Mouse (Mus musculus) duodenum, adult 2 months (tissue): ENCODE measurements around the gene Rnf126. TPM values are rescaled to one million over a fixed set of nuclear protein-coding genes. Genes with fewer than 3 reads are reported as not detected.

Experiments used
- polyA plus RNA-seq: library from polyadenylated mRNA; depleted of rRNA; stranded (reverse); fragments of >200 nt; gene quantifications from 2 replicates; pipeline ENCODE4 v1.2.3, GENCODE M21; 2012; ENCODE audit warnings: low replicate concordance; rRNA removed

Rnf126 gene
- polyA plus RNA-seq, result 161 and 229 TPM in 2 replicates

GRCm38 (mm10) chr10:79766508-79767325 lies at the start of gene Rnf126:
Gene Rnf126, minus strand, starts transcription at chr10:79766952.

DNA sequence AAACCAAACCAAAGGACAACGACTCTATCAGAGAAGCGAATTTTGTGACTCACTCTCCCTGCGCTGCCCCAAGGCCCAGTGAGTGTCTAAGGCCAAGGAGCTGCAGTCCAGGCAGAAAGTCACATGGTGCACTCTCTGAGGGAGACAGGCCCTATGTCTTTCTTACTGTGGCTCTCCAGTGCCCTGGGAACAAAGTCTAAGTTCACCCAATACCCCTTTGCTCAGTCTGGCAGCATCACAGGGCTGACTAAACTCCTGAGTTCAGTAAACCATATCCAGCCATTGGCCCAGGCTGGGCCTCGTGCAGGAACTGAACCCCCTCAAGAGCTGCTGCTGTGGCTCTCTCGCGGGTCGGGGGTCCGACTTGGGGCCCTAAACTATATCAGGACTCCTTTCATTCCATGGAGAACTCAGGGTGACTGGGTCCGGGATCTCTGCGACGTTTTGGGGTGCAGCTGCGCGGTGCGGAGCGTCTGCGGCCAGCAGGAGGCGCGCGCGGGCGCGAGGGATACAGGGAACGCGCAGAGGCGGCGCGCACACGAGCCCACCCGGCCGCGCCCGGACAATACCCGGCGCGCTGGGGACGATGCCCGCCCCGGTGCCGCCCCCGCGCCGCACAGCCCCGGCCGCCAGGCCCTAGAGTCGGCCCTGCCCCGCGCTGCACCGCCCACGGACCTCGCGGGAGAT lies 26.4 kb upstream of the Rnf126 start, which contains the start of gene Palm:
Gene Palm (plus strand): TSS at position 522 of the 687 bp plus-strand sequence.

GRCm38 (mm10) chr10:79790861-79791260 lies 24.1 kb upstream of the Rnf126 start, which contains the start of gene Prss57:
Gene Prss57, minus strand, starts transcription at chr10:79790961.

DNA sequence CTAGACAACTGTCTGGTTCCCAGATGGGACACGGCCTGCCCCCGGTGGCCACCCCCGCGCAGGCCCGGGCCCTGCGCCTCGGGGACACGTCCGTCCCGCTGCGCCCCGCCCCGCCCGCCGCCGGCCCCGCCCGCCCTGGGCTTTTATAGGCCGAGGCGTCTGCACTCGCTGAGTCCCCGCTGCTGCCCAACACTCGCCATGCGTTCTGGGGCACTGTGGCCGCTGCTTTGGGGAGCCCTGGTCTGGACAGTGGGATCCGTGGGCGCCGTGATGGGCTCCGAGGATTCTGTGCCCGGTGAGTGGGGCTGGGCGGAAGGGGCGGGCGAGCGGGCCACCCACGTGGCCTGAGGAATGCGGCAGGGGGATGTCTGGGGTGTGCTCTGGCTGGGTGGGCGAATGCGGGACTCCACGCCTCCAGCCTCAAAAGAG lies 10.4 kb upstream of the Rnf126 start, which contains the start of gene Fstl3:
Gene Fstl3 (plus strand): TSS at position 170 of the 429 bp plus-strand sequence.

GRCm38 (mm10) chr10:79754856-79755516 lies 11.8 kb downstream of the Rnf126 start, which contains the start of gene Fgf22:
Gene Fgf22, plus strand, starts transcription at chr10:79755076.

DNA sequence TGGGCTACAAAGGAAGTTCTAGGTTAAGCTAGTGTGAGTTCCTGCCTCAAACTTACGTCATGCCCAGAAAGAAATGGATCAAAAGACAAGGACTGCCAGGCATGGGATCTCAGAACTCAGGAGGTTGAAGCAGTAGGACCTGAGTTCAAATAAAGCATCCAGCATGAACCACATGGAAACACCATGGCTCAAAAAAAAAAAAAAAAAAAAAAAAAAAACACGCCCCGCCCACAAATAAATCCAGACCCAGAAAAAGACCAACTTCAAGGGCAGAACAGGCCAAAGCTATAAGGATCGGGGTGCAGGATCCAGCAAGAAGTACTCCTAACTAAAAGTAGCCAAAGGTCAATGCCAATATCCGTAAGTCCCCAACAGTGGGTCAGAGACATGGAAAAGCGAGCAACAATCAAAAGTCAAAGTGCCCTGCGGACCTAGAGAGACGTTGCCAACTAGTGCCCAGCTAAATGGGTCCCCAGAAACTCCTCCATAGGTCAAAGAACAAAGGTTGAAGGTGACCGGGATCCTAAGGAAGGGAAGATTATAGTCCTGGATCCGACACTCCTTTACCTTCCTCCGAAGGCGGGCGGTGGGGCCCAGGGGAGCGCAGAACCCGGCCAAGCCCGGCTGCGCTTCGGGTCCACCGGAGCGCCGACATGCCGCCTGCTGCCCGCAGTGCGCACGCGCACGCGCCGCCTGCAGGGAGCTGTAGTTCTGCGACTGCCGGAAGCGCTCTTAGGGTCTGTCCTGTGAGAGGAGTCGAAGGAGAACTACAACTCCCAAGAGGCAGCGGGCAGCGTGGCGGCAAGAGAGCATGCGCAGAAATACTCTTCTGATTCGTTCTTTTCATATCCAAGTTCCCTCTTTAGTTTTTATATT lies 20.6 kb downstream of the Rnf126 start, which contains the start of gene Polrmt:
Gene Polrmt (minus strand): TSS at position 684 of the 876 bp plus-strand sequence.

DNA sequence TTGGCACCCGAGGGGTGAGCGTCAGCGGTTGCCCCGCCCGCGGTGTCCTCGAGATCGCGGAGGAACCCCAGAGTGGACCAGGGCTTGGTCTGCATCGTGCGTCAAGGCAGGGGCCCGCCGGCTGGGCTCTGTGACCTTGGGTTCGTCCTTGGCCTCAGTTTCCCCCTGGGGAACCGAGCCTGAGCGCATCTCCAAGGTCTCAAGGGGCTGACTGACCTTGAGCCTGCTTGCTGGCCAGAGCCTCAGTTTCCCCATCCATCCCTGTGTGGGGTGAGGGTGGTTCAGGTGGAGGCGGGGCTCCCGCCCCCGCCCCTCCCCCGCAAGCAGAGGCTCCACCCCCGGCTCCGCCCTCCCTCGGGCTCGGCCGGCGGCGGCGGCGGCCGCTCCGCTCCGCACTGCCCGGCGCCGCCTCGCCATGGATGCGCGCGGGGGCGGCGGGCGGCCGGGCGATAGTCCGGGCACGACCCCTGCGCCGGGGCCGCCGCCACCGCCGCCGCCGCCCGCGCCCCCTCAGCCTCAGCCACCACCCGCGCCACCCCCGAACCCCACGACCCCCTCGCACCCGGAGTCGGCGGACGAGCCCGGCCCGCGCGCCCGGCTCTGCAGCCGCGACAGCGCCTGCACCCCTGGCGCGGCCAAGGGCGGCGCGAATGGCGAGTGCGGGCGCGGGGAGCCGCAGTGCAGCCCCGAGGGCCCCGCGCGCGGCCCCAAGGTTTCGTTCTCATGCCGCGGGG lies 50.3 kb downstream of the Rnf126 start, which contains the start of gene Hcn2:
Gene Hcn2 (plus strand): TSS at position 381 of the 734 bp plus-strand sequence.

Other genes with a start within 250 kb of the Rnf126 start
- 227 and 464 TPM in 2 replicates for gene Plpp2, start 233.2 kb downstream of the Rnf126 start, polyA plus RNA-seq
- gene Mier2, start 211.8 kb downstream of the Rnf126 start, polyA plus RNA-seq, result 87.0 and 107 TPM in 2 replicates
- gene Theg, start 179.6 kb downstream of the Rnf126 start, polyA plus RNA-seq, result not detected in 2 replicates
- gene C2cd4c, start 152.9 kb downstream of the Rnf126 start, polyA plus RNA-seq, result 0.84 and 1.1 TPM in 2 replicates
- 1.3 and 2.5 TPM in 2 replicates for gene Shc2, start 129.0 kb downstream of the Rnf126 start, polyA plus RNA-seq
- not detected in 2 replicates for gene Odf3l2, start 121.2 kb downstream of the Rnf126 start, polyA plus RNA-seq
- gene Madcam1, start 102.4 kb downstream of the Rnf126 start, polyA plus RNA-seq, result 6.5 and 9.9 TPM in 2 replicates
- gene Tpgs1, start 97.6 kb downstream of the Rnf126 start, polyA plus RNA-seq, result 80.2 and 108 TPM in 2 replicates
- gene Cdc34, start 84.8 kb downstream of the Rnf126 start, polyA plus RNA-seq, result 199 and 293 TPM in 2 replicates
- gene Gzmm, start 77.9 kb downstream of the Rnf126 start, polyA plus RNA-seq, result 0.37 TPM in 1 of 2 replicates, not detected in the other
- 528 and 1,060 TPM in 2 replicates for gene Bsg, start 62.5 kb downstream of the Rnf126 start, polyA plus RNA-seq
- gene Hcn2, start 50.3 kb downstream of the Rnf126 start, polyA plus RNA-seq, result 8.5 and 24.2 TPM in 2 replicates
- 47.7 and 62.9 TPM in 2 replicates for gene Polrmt, start 20.4 kb downstream of the Rnf126 start, polyA plus RNA-seq
- gene Fgf22, start 11.9 kb downstream of the Rnf126 start, polyA plus RNA-seq, result not detected in 2 replicates
- gene Fstl3, start 10.3 kb upstream of the Rnf126 start, polyA plus RNA-seq, result 11.5 and 11.9 TPM in 2 replicates
- gene Prss57, start 24.0 kb upstream of the Rnf126 start, polyA plus RNA-seq, result 0.27 and 0.59 TPM in 2 replicates
- gene Palm, start 26.6 kb upstream of the Rnf126 start, polyA plus RNA-seq, result 17.2 and 27.7 TPM in 2 replicates
- gene Misp, start 54.0 kb upstream of the Rnf126 start, polyA plus RNA-seq, result 97.3 and 216 TPM in 2 replicates
- 156 and 209 TPM in 2 replicates for gene Ptbp1, start 87.5 kb upstream of the Rnf126 start, polyA plus RNA-seq
- 3.8 and 5.3 TPM in 2 replicates for gene Prtn3, start 107.5 kb upstream of the Rnf126 start, polyA plus RNA-seq
- gene Plppr3, start 107.7 kb upstream of the Rnf126 start, polyA plus RNA-seq, result 6.1 and 11.4 TPM in 2 replicates
- gene Elane, start 119.3 kb upstream of the Rnf126 start, polyA plus RNA-seq, result not detected in 2 replicates
- 12.8 and 564 TPM in 2 replicates for gene Cfd, start 123.9 kb upstream of the Rnf126 start, polyA plus RNA-seq
- gene Med16, start 142.0 kb upstream of the Rnf126 start, polyA plus RNA-seq, result 44.8 and 49.2 TPM in 2 replicates
- gene Gm26602, start 143.9 kb upstream of the Rnf126 start, polyA plus RNA-seq, result not detected in 2 replicates
- 5.1 and 5.6 TPM in 2 replicates for gene Kiss1r, start 150.0 kb upstream of the Rnf126 start, polyA plus RNA-seq
- 102 and 133 TPM in 2 replicates for gene R3hdm4, start 154.3 kb upstream of the Rnf126 start, polyA plus RNA-seq
- gene Arid3a, start 160.1 kb upstream of the Rnf126 start, polyA plus RNA-seq, result 8.1 and 9.4 TPM in 2 replicates
- 32.5 and 36.7 TPM in 2 replicates for gene Wdr18, start 193.2 kb upstream of the Rnf126 start, polyA plus RNA-seq
- 0.13 TPM in 1 of 2 replicates, not detected in the other for gene Grin3b, start 203.8 kb upstream of the Rnf126 start, polyA plus RNA-seq
- 473 and 724 TPM in 2 replicates for gene Tmem259, start 217.4 kb upstream of the Rnf126 start, polyA plus RNA-seq
- gene Cnn2, start 221.6 kb upstream of the Rnf126 start, polyA plus RNA-seq, result 47.4 and 53.3 TPM in 2 replicates
- gene Abca7, start 229.5 kb upstream of the Rnf126 start, polyA plus RNA-seq, result 22.5 and 27.6 TPM in 2 replicates
- 16.6 and 28.8 TPM in 2 replicates for gene Arhgap45, start 249.7 kb upstream of the Rnf126 start, polyA plus RNA-seq